Mouse (Mus musculus) liver, embryonic 14.5 days (tissue): Measurements from ENCODE around the gene Zmynd8.
"Not testable (repeated sequence)": the region's sequence is repeated elsewhere in the genome, so short reads cannot be mapped to it uniquely, and the experiment has no call there.

ENCODE experiments used
- CTCF ChIP-seq: IDR thresholded peaks from 2 replicates; pipeline ENCODE4 v1.5.1; 2016; ENCODE audit warnings: antibody characterized with exemption, low read depth, control low read depth
- EP300 ChIP-seq: IDR thresholded peaks from 2 replicates; pipeline ENCODE4 v1.6.1; 2016; ENCODE audit warnings: antibody characterized with exemption, low read depth

- not testable (repeated sequence) for TF ChIP-seq EP300, CTCF
Observed at GRCm38 (mm10) chr2:165800174-165800573, 98.6 kb downstream of the Zmynd8 start.
